Mouse (Mus musculus) heart, embryonic 12.5 days (tissue): ENCODE results near the gene Zc3h7b. TPM values are rescaled to one million over a fixed set of nuclear protein-coding genes. Genes with fewer than 3 reads are reported as not detected.
"Not testable (repeated sequence)": the region's sequence is repeated elsewhere in the genome, so short reads cannot be mapped to it uniquely, and the experiment has no call there.

Experiments used
- ATAC-seq: fragments of 200-750 bp; cut with Nextera tagmentation; 2 replicates; pipeline ENCODE4 v1.8.0; 2017; ENCODE audit warnings: moderate TSS enrichment, moderate library complexity; ENCODE audit not compliant: insufficient number of reproducible peaks, low FRiP score
- H3K27ac ChIP-seq: fragments of 300-500 bp; sonication (generic); 2 replicates; pipeline ENCODE4 v1.5.1; 2016; ENCODE audit warnings: mild to moderate bottlenecking, moderate library complexity; ENCODE audit not compliant: poor library complexity, severe bottlenecking
- H3K27me3 ChIP-seq: fragments of 300-500 bp; sonication (generic); replicated peaks from 2 replicates; pipeline ENCODE4 v1.6.1; 2016; ENCODE audit warnings: mild to moderate bottlenecking, moderate library complexity
- H3K36me3 ChIP-seq: fragments of 300-500 bp; sonication (generic); 2 replicates; pipeline ENCODE4 v1.6.1; 2016; ENCODE audit warnings: mild to moderate bottlenecking, moderate library complexity
- H3K4me1 ChIP-seq: fragments of 300-500 bp; sonication (generic); replicated peaks from 2 replicates; pipeline ENCODE4 v1.6.1; 2016; ENCODE audit warnings: mild to moderate bottlenecking
- H3K4me2 ChIP-seq: fragments of 300-500 bp; sonication (generic); 2 replicates; pipeline ENCODE4 v1.6.1; 2016; ENCODE audit warnings: mild to moderate bottlenecking, moderate library complexity
- H3K4me3 ChIP-seq: fragments of 300-500 bp; sonication (generic); 2 replicates; pipeline ENCODE4 v1.5.1; 2016; ENCODE audit warnings: mild to moderate bottlenecking
- H3K9ac ChIP-seq: fragments of 300-500 bp; sonication (generic); 2 replicates; pipeline ENCODE4 v1.6.1; 2016; ENCODE audit warnings: mild to moderate bottlenecking, moderate library complexity
- H3K9me3 ChIP-seq: fragments of 300-500 bp; sonication (generic); replicated peaks from 2 replicates; pipeline ENCODE4 v1.6.1; 2016; ENCODE audit warnings: mild to moderate bottlenecking, moderate library complexity
- WGBS: fragments of 180-500 bp; shearing (Covaris S2); methylation state at CpG from one replicate; pipeline ENCODE4 v1.1.7; 2016; 5-methylcytosine and 5-hydroxymethylcytosine counted together
- polyA plus RNA-seq: library from polyadenylated mRNA; unstranded; fragments of >200 nt; fragmentation: Nextera tagmentation; extraction: Ambion mirVana; gene quantifications from 2 replicates; pipeline ENCODE4 v1.2.1, GENCODE M21; 2016

Gene Zc3h7b
- polyA plus RNA-seq, 1 experiment from 2014 or later: 27.4 TPM

DNA sequence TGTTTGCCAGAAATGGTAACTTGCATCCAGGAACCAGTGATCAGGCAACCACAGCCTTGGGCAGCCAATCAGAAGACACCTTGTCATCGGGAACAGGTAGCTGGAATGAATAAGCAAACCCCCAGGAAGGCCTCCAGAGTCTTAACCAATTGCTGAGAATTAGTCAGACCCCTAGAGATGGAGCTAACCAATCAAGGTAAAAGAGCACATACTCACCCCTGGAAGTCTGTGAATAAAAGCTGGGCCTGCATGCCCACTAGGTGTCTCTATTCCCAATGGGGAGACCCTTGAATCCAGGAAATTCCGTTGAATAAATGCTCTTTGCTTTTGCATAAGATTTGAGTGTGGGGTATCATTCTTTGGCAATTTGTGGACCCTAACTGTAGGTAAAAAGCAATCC, 4.9 kb upstream of the Zc3h7b start:
- H3K4me1 ChIP-seq: peaks cover 5% of the 10 kb centered on the region
- H3K9ac ChIP-seq: no peak overlapping the region
- H3K27me3 ChIP-seq: no peaks in the 10 kb centered on the region
- no peaks in the 10 kb centered on the region for H3K36me3 ChIP-seq
- H3K4me3 ChIP-seq: no peak overlapping the region
- no peak overlapping the region for H3K27ac ChIP-seq
- no peak for ATAC-seq
- 7% methylated on average over 2 of the region's 2 CpGs for WGBS
- no peak overlapping the region for H3K4me2 ChIP-seq
- no peaks in the 10 kb centered on the region for H3K9me3 ChIP-seq

DNA sequence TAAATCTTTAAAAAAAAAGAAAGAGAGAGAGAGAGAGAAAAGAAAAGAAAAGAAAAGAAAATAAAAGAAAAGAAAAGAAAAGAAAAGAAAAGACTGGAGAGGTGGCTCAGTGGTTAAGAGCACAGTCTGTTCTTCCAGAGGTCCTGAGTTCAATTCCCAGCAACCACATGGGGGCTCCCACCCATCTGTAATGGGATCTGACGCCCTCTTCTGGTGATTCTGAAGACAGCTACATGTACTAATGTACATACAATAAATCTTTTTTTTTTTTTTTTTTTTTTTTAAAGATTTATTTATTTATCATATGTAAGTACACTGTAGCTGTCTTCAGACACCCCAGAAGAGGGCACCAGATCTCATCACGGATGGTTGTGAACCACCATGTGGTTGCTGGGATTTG, 2.5 kb upstream of the Zc3h7b start:
- H3K4me2 ChIP-seq: not testable (repeated sequence)

GRCm38 (mm10) chr15:81745601-81746114, 801 bp downstream of the Zc3h7b start:
- H3K4me2 ChIP-seq: peak overlapping the region; percentile 80
- peak overlapping the region; percentile 82 for H3K4me3 ChIP-seq
- H3K27ac ChIP-seq: peak overlapping the region; percentile 94
- H3K27me3 ChIP-seq: no peaks in the 10 kb centered on the region
- H3K4me1 ChIP-seq: peaks cover 28% of the 10 kb centered on the region
- H3K9me3 ChIP-seq: no peaks in the 10 kb centered on the region
- WGBS: under 1% methylated on average over 33 of the region's 33 CpGs
- H3K9ac ChIP-seq: peak overlapping the region; percentile 93
- ATAC-seq: peak; percentile 79
- H3K36me3 ChIP-seq: no peaks in the 10 kb centered on the region

More for the DNA sequence above, 2.5 kb upstream of the Zc3h7b start:
- not testable (repeated sequence) for H3K27ac ChIP-seq, H3K36me3 ChIP-seq, H3K4me3 ChIP-seq, ATAC-seq, H3K9me3 ChIP-seq, H3K9ac ChIP-seq, H3K27me3 ChIP-seq
- peaks cover 13% of the 10 kb centered on the region for H3K4me1 ChIP-seq
- WGBS: 41% methylated on average over 2 of the region's 2 CpGs

GRCm38 (mm10) chr15:81749742-81750141, 4.9 kb downstream of the Zc3h7b start:
- no peak overlapping the region for H3K4me3 ChIP-seq
- H3K9ac ChIP-seq: no peak overlapping the region
- H3K27ac ChIP-seq: peak overlapping the region; percentile 53
- no peak for ATAC-seq
- peaks cover 6% of the 10 kb centered on the region; the same call in 1 of the 2 replicates for H3K36me3 ChIP-seq
- H3K27me3 ChIP-seq: no peaks in the 10 kb centered on the region
- H3K9me3 ChIP-seq: no peaks in the 10 kb centered on the region
- H3K4me1 ChIP-seq: peaks cover 25% of the 10 kb centered on the region
- peak overlapping the region; percentile 29 for H3K4me2 ChIP-seq
- 32% methylated on average over 14 of the region's 14 CpGs for WGBS

DNA sequence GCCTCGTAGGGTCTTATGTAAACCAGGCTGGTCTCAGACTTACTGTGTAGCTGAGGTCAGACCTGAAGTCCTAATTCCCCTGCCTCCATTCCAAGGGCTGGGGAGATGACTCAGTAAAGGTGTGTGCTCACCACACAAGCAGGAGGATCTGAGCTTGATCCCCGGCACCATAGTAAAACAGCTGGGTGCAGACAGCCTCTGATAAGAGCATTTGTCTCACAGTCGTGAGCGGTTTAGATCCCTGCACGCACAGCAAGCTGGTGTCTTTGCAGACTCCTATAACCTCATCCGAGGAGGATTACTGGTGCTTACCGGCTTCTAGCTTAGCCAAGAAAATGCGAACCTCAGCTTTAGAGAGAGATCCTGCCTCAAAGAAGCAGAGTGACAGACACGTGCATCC, 8.8 kb downstream of the Zc3h7b start:
- 83% methylated on average over 9 of the region's 9 CpGs for WGBS

GRCm38 (mm10) chr15:81758701-81759100, 13.8 kb downstream of the Zc3h7b start:
- Histone ChIP-seq H3K9me3 (peaks cover 3% of the 10 kb centered on the region; the same call in 1 of the 2 replicates), H3K27me3 (no peaks in the 10 kb centered on the region), H3K9ac (no peak overlapping the region), H3K4me2 (no peak overlapping the region), H3K27ac (no peak overlapping the region), H3K4me3 (no peak overlapping the region), H3K36me3 (peaks cover 22% of the 10 kb centered on the region), H3K4me1 (peaks cover 12% of the 10 kb centered on the region; the same call in 1 of the 2 replicates)
- ATAC-seq: no peak
- WGBS: 94% methylated on average over 5 of the region's 5 CpGs

More for the DNA sequence above, 8.8 kb downstream of the Zc3h7b start:
- peaks cover 19% of the 10 kb centered on the region for H3K4me1 ChIP-seq
- no peak for ATAC-seq
- no peak overlapping the region for H3K27ac ChIP-seq
- peaks cover 18% of the 10 kb centered on the region for H3K36me3 ChIP-seq
- H3K4me2 ChIP-seq: no peak overlapping the region
- H3K4me3 ChIP-seq: no peak overlapping the region
- H3K27me3 ChIP-seq: no peaks in the 10 kb centered on the region
- H3K9ac ChIP-seq: no peak overlapping the region
- no peaks in the 10 kb centered on the region for H3K9me3 ChIP-seq

GRCm38 (mm10) chr15:81759542-81759941, 14.7 kb downstream of the Zc3h7b start:
- Histone ChIP-seq H3K9me3 (peaks cover 3% of the 10 kb centered on the region; the same call in 1 of the 2 replicates), H3K27me3 (no peaks in the 10 kb centered on the region), H3K9ac (no peak overlapping the region), H3K4me1 (peaks cover 17% of the 10 kb centered on the region), H3K27ac (no peak overlapping the region), H3K4me3 (no peak overlapping the region), H3K4me2 (no peak overlapping the region), H3K36me3 (peaks cover 22% of the 10 kb centered on the region)
- 75% methylated on average over 3 of the region's 3 CpGs for WGBS
- ATAC-seq: no peak

- Histone ChIP-seq H3K9me3 (peaks cover 3% of the 10 kb centered on the region; the same call in 1 of the 2 replicates), H3K4me2 (no peak overlapping the region), H3K27me3 (no peaks in the 10 kb centered on the region), H3K9ac (no peak overlapping the region), H3K36me3 (peaks cover 16% of the 10 kb centered on the region), H3K27ac (no peak overlapping the region), H3K4me1 (peaks cover 17% of the 10 kb centered on the region), H3K4me3 (no peak overlapping the region)
- WGBS: 86% methylated on average over 5 of the region's 5 CpGs
- no peak for ATAC-seq
Measured at GRCm38 (mm10) chr15:81760361-81761079, 15.7 kb downstream of the Zc3h7b start.

- WGBS: 87% methylated on average over 7 of the region's 7 CpGs
- no peak overlapping the region for H3K4me3 ChIP-seq
- peaks cover 3% of the 10 kb centered on the region; the same call in 1 of the 2 replicates for H3K9me3 ChIP-seq
- no peak overlapping the region for H3K9ac ChIP-seq
- no peak overlapping the region for H3K4me2 ChIP-seq
- H3K27ac ChIP-seq: no peak overlapping the region
- H3K27me3 ChIP-seq: no peaks in the 10 kb centered on the region
- peaks cover 10% of the 10 kb centered on the region for H3K36me3 ChIP-seq
- H3K4me1 ChIP-seq: peaks cover 17% of the 10 kb centered on the region
- no peak for ATAC-seq
Measured at GRCm38 (mm10) chr15:81761381-81761780, 16.5 kb downstream of the Zc3h7b start.

- H3K36me3 ChIP-seq: peaks cover 10% of the 10 kb centered on the region
- H3K9me3 ChIP-seq: peaks cover 3% of the 10 kb centered on the region; the same call in 1 of the 2 replicates
- H3K27ac ChIP-seq: no peak overlapping the region
- peaks cover 17% of the 10 kb centered on the region for H3K4me1 ChIP-seq
- H3K9ac ChIP-seq: no peak overlapping the region
- no peak overlapping the region for H3K4me2 ChIP-seq
- WGBS: 87% methylated on average over 3 of the region's 3 CpGs
- no peak overlapping the region for H3K4me3 ChIP-seq
- no peak for ATAC-seq
- H3K27me3 ChIP-seq: no peaks in the 10 kb centered on the region
Measured at GRCm38 (mm10) chr15:81761959-81762358, 17.1 kb downstream of the Zc3h7b start.

- Histone ChIP-seq H3K4me1 (peaks cover 11% of the 10 kb centered on the region), H3K27me3 (no peaks in the 10 kb centered on the region), H3K9ac (no peak overlapping the region), H3K36me3 (peaks cover 29% of the 10 kb centered on the region), H3K4me2 (no peak overlapping the region), H3K4me3 (no peak overlapping the region), H3K9me3 (peaks cover 3% of the 10 kb centered on the region; the same call in 1 of the 2 replicates), H3K27ac (no peak overlapping the region)
- ATAC-seq: no peak
- 77% methylated on average over 6 of the region's 6 CpGs for WGBS
Measured at GRCm38 (mm10) chr15:81764573-81764972, 19.7 kb downstream of the Zc3h7b start.
